In genomic region chr5:35183418-35183817, GRCm38 (mm10) we compare ENCODE assay signal across 15 mouse cellular contexts.
"Had no signal": no experiment of that assay in that cellular context is flagged by ENCODE, and none has a peak within 500 bp of the region (broad histone marks: within the 10 kb centered on the region; RNA-seq: fewer than 3 reads in every experiment).

No protein-coding gene starts in this region.

- H3K4me2 ChIP-seq: limb, embryonic 15.5 days; liver, embryonic 12.5 days; lung, embryonic 14.5 days; neural tube, embryonic 15.5 days had no signal

- H3K9me3 ChIP-seq: limb, embryonic 15.5 days; liver, embryonic 12.5 days; midbrain, embryonic 10.5 days; neural tube, embryonic 15.5 days had no signal

- H3K27me3 ChIP-seq: limb, embryonic 15.5 days; neural tube, embryonic 15.5 days had no signal

- H3K4me3 ChIP-seq: left cerebral cortex, adult 2 months; limb, embryonic 15.5 days; liver, embryonic 12.5 days; midbrain, embryonic 10.5 days; myocyte; neural tube, embryonic 15.5 days had no signal

- H3K27ac ChIP-seq: kidney, postnatal 0 days; left cerebral cortex, adult 2 months; limb, embryonic 15.5 days; liver, embryonic 12.5 days; midbrain, embryonic 10.5 days; neural tube, embryonic 15.5 days had no signal

- DNase-seq: kidney, adult 9 months; kidney, postnatal 36 days; lung, embryonic 14.5 days; lung, postnatal 10 days; midbrain, embryonic 14.5 days; right cerebral cortex, adult 18-20 months; right cerebral cortex, postnatal 25 days had no signal

- H3K9ac ChIP-seq: limb, embryonic 15.5 days; liver, embryonic 12.5 days; lung, embryonic 14.5 days; neural tube, embryonic 15.5 days had no signal

- H3K36me3 ChIP-seq: limb, embryonic 15.5 days; liver, embryonic 12.5 days; midbrain, embryonic 10.5 days; neural tube, embryonic 15.5 days had no signal

- H3K4me1 ChIP-seq: limb, embryonic 15.5 days; liver, embryonic 12.5 days; midbrain, embryonic 10.5 days had no signal

- ATAC-seq: intestine, embryonic 16.5 days; liver, embryonic 12.5 days had no signal
